Mouse (Mus musculus): ENCODE measurements around the gene F2r.

- TF ChIP-seq MYOD1 (IDR thresholded peaks at IDR 0.05; ENCODE audit: control insufficient read depth in 1 of 3, insufficient read length in 2 of 3, low read depth in 2 of 3) (no peak), CEBPB (IDR thresholded peaks at IDR 0.05; ENCODE audit: insufficient read depth, poor library complexity, severe bottlenecking) (no peak), E2F4 (IDR thresholded peaks at IDR 0.05; ENCODE audit: insufficient read depth) (no peak), POLR2A (IDR thresholded peaks at IDR 0.05; ENCODE audit: insufficient read length, low read depth) (no peak), MAX (IDR thresholded peaks at IDR 0.05; ENCODE audit: low read depth) (no peak), MYOG (IDR thresholded peaks at IDR 0.05; ENCODE audit: control insufficient read depth in 1 of 3, insufficient read depth in 1 of 3, insufficient read length in 2 of 3, low read depth in 2 of 3) (no peak)
Observed at GRCm38 (mm10) chr13:95633384-95633783, 15.1 kb upstream of the F2r start.

Measured in myocyte (in vitro differentiated cells).